Mouse (Mus musculus): ENCODE measurements at regions not wholly inside any gene's neighbourhood (a gene's known extent, or its start where the extent isn't known, plus 50 kb on each side); places are given as distances from the start of the nearest gene placed in this dataset.

DNA sequence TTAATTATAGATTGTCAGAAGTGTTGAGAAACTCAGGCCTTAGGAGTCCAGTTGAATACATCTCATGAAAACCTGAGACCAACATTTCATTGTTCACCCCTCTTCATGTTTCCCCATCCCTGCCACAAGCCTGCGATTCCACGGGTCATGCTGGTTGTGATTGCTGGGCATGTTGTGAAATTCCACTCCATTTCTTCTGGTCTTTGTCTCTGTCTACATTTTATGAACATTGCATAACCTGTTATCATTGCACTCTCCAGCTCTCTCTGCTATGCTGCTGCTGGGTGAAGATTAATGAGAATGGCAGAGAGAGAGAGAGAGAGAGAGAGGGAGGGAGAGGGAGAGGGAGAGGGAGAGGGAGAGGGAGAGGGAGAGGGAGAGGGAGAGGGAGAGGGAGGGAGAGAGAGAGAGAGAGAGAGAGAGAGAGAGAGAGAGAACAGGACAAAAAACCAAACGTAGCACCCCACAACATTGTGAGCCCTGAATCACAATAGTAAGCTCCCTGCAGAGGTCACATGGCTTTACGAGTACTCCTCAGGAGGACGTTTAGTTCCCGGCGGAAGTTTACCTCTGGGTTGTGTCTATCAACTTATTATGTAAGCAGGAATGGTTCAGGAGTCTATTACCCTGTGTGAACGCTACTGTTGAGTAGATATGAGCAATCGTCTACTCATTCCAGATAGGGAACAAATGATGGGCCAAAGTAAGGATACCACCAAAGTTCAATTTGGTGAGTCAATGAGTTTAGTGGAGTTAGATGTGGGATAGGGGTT, 183.5 kb upstream of the Map3k1 start:
- H3K4me3 ChIP-seq (replicated peaks; ENCODE audit: insufficient read depth, low read depth, low read length): no peak overlapping the region
- WGBS: 87% methylated on average over 9 of the region's 9 CpGs
- TF ChIP-seq CTCF (IDR thresholded peaks at IDR 0.05; ENCODE audit: borderline replicate concordance, insufficient read depth, low read depth, low read length) (no peak), POLR2A (IDR thresholded peaks at IDR 0.05; ENCODE audit: borderline replicate concordance, insufficient read depth, low read length) (no peak)

DNA sequence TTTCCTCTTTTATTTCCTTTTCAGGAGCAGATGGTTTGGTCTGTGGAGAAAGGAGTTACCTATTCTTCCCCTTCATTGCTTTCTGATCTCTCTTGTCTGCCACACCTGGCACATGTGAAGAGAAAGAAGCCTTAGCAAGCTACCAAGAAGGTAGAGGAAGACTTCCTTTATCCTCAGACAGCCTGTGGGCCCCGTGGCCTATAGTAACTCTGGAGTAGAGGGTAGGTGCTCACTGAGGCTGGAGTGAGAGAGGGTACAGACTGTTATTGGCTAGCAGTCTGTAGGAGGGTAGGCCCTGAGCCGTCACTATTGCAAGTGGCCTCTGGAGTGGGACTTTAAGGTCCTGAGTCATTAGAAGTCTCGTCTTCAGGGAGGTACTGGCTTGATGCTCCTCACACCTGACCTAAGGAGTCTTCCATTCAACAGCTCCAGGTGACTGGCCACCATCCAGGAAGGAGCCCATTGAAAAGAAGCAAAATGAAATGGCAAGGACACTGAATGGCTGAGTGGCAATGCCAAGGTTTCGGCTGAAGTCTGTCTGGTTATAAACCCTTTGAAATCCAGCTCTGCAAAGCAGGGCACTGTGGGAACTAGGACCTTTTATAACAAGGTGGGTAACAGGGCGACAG, 186.2 kb upstream of the Map3k1 start:
- no peak for TF ChIP-seq POLR2A (IDR thresholded peaks at IDR 0.05; ENCODE audit: borderline replicate concordance, insufficient read depth, low read length)
- TF ChIP-seq CTCF (IDR thresholded peaks at IDR 0.05; ENCODE audit: borderline replicate concordance, insufficient read depth, low read depth, low read length): no peak
- H3K27me3 ChIP-seq (ENCODE audit: control insufficient read depth, insufficient read depth, low read length): no peaks in the 10 kb centered on the region
- DNase-seq: no peak
- no peak overlapping the region for H3K27ac ChIP-seq (ENCODE audit: insufficient read depth, low read length)
- H3K4me3 ChIP-seq (replicated peaks; ENCODE audit: insufficient read depth, low read depth, low read length): no peak overlapping the region
- WGBS: 91% methylated on average over 5 of the region's 5 CpGs
- H3K4me1 ChIP-seq (ENCODE audit: control insufficient read depth, insufficient read depth, low read length): peaks cover 12% of the 10 kb centered on the region

More for the DNA sequence above, 183.5 kb upstream of the Map3k1 start:
- no peak for DNase-seq
- Histone ChIP-seq H3K27me3 (ENCODE audit: control insufficient read depth, insufficient read depth, low read length) (no peaks in the 10 kb centered on the region), H3K27ac (ENCODE audit: insufficient read depth, low read length) (no peak overlapping the region), H3K4me1 (ENCODE audit: control insufficient read depth, insufficient read depth, low read length) (peaks cover 4% of the 10 kb centered on the region; the same call in 1 of the 2 replicates)

DNA sequence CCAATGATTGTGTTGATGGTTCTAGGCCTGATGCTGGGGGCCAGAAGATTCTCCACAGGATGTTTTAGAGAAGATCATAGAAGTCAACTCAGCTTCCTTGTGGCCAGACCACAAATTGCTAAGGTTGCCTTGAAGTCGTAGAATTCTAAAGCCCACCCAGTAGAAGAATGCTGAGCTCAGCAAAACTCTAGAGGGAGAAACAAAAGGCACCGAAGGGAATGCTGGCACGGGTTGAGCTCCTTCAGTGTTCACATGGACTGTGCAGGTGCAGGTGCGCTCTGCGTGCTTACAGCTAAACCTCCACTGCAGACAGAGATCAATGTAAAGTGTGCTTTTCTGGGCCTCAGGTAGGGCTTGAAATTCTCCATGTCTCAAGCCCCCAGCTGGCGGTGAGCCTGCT, 186.9 kb upstream of the Map3k1 start:
- H3K27me3 ChIP-seq (ENCODE audit: control insufficient read depth, insufficient read depth, low read length): no peaks in the 10 kb centered on the region
- no peak overlapping the region for H3K27ac ChIP-seq (ENCODE audit: insufficient read depth, low read length)
- TF ChIP-seq POLR2A (IDR thresholded peaks at IDR 0.05; ENCODE audit: borderline replicate concordance, insufficient read depth, low read length): no peak
- TF ChIP-seq CTCF (IDR thresholded peaks at IDR 0.05; ENCODE audit: borderline replicate concordance, insufficient read depth, low read depth, low read length): no peak
- no peak for DNase-seq
- peaks cover 12% of the 10 kb centered on the region for H3K4me1 ChIP-seq (ENCODE audit: control insufficient read depth, insufficient read depth, low read length)
- no peak overlapping the region for H3K4me3 ChIP-seq (replicated peaks; ENCODE audit: insufficient read depth, low read depth, low read length)
- 89% methylated on average over 6 of the region's 6 CpGs for WGBS

DNA sequence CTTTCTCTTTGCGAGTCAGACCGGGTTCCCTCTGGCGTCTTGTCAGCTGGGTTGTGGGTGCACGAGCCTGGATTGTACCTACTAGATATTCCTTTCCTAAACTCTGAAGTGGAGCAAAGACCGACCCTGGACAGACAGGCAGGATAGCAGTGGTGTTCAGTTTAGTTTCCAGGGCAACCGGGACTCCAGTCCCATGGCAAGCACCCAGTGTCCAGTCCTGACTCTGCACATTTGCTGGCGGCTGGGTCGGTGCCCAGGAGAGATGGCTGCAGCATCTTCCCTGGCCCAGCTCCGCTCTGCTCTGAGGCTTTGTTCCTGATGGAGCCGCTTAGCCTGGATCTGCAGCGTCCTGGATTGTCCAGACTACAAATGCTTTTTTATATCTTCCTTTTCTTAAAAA, 188.1 kb upstream of the Map3k1 start:
- no peak for TF ChIP-seq CTCF (IDR thresholded peaks at IDR 0.05; ENCODE audit: borderline replicate concordance, insufficient read depth, low read depth, low read length)
- TF ChIP-seq POLR2A (IDR thresholded peaks at IDR 0.05; ENCODE audit: borderline replicate concordance, insufficient read depth, low read length): no peak
- H3K4me3 ChIP-seq (replicated peaks; ENCODE audit: insufficient read depth, low read depth, low read length): no peak overlapping the region
- no peaks in the 10 kb centered on the region for H3K27me3 ChIP-seq (ENCODE audit: control insufficient read depth, insufficient read depth, low read length)
- peak; percentile 77 to 86 for DNase-seq
- no peak overlapping the region for H3K27ac ChIP-seq (ENCODE audit: insufficient read depth, low read length)
- 7% methylated on average over 11 of the region's 11 CpGs for WGBS
- H3K4me1 ChIP-seq (ENCODE audit: control insufficient read depth, insufficient read depth, low read length): peaks cover 12% of the 10 kb centered on the region

DNA sequence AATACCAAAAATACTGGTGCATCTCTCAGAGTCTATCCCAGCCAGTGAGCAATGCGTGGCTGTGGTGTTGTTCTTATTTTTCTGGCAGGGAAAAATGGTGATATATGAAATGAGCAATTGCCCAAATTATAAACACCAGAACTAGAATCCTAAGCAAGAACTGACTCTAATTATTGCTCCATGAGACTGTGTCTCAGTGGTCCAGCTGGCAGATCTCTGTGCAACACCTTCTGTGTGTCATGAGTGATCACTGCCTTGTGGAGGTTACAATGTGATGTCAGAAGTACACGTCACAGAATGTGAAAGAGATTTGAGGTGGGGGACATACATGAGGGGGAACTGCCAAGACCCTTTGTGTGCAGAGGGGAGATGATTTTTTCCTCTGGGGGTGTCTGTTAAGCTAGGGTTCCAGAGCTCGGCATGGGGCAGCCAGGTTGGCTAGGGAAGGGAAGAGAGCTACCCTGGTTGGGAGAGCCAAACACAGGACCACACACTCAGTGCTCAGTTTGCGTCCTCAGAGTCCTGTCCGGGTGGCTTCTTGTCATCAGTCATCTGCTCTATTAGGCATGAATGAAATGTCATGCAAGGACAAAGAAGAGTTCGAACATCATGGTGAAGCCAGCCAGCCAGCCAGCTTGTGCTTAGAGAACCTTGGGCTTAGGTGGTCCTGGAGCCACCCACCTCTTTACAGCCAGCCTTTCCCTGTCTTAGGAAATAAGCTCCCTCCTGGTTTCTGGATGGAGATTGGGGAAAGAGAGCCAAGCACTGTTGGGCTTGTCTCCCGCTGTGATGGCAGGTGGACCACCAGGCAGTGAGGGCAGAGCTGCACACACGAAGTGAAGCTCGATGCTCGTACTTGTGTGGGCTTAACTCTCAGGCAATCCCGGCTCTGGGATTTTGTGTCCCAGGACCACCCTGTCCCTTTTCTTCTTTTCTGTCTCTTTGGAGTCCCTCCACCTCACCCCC, 189.5 kb upstream of the Map3k1 start:
- Histone ChIP-seq H3K4me1 (ENCODE audit: control insufficient read depth, insufficient read depth, low read length) (peaks cover 12% of the 10 kb centered on the region), H3K27me3 (ENCODE audit: control insufficient read depth, insufficient read depth, low read length) (no peaks in the 10 kb centered on the region), H3K4me3 (replicated peaks; ENCODE audit: insufficient read depth, low read depth, low read length) (no peak overlapping the region), H3K27ac (ENCODE audit: insufficient read depth, low read length) (no peak overlapping the region)
- TF ChIP-seq CTCF (IDR thresholded peaks at IDR 0.05; ENCODE audit: borderline replicate concordance, insufficient read depth, low read depth, low read length): no peak
- no peak for TF ChIP-seq POLR2A (IDR thresholded peaks at IDR 0.05; ENCODE audit: borderline replicate concordance, insufficient read depth, low read length)
- WGBS: 34% methylated on average over 11 of the region's 11 CpGs
- DNase-seq: peak; percentile 18 to 24

DNA sequence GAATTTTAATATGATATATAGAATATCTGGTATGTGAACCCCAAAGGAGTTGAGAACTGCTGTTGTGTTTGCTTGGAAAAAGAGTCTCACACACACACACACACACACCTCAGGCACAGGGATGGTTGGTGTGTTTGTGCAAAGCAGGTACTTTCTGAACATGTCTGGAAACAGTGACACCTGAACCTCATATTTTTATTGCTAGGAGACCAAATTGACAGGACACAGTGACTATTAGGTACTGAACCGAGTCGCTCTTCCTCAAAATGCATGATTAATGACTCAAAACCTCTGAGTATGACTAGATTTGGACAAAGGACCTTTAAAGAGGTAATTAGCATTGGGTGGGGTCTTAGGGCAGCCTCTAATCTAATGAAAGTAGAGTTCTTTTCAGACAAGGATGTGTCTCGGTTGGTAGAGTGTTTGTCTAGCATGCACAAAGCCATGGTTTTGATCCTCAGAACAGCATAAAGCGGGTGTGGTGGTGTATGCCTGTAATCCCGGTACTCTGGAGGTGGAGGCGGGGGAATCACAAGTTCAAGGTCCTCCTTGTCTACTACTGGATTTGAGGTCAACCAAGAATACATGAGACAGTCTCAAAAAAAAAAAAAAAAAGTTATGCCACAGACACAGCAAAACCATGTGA, 191.0 kb upstream of the Map3k1 start:
- no peaks in the 10 kb centered on the region for H3K27me3 ChIP-seq (ENCODE audit: control insufficient read depth, insufficient read depth, low read length)
- no peak overlapping the region for H3K27ac ChIP-seq (ENCODE audit: insufficient read depth, low read length)
- H3K4me1 ChIP-seq (ENCODE audit: control insufficient read depth, insufficient read depth, low read length): peaks cover 12% of the 10 kb centered on the region
- no peak for DNase-seq
- TF ChIP-seq POLR2A (IDR thresholded peaks at IDR 0.05; ENCODE audit: borderline replicate concordance, insufficient read depth, low read length): no peak
- TF ChIP-seq CTCF (IDR thresholded peaks at IDR 0.05; ENCODE audit: borderline replicate concordance, insufficient read depth, low read depth, low read length): no peak
- H3K4me3 ChIP-seq (replicated peaks; ENCODE audit: insufficient read depth, low read depth, low read length): no peak overlapping the region
- WGBS: 97% methylated on average over 6 of the region's 6 CpGs

DNA sequence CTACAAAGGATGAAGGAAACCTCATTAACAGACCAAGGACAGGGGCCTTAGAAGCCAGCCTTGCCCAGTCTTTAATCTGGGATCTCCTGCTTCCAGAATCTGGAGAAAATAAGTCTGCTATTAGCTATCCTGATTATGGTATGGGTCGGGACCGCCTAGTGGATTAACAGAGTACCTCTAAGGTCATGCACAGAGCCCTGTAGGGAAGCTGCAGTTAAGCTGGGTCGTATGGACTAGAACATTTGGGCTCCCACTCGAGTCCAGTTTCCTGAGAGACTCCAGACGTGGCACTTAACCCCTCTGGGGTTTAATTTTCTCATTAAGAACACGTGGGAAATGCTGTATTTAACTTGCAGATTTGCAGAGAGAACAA, 191.5 kb upstream of the Map3k1 start:
- Histone ChIP-seq H3K27ac (ENCODE audit: insufficient read depth, low read length) (no peak overlapping the region), H3K4me3 (replicated peaks; ENCODE audit: insufficient read depth, low read depth, low read length) (no peak overlapping the region), H3K4me1 (ENCODE audit: control insufficient read depth, insufficient read depth, low read length) (peaks cover 12% of the 10 kb centered on the region), H3K27me3 (ENCODE audit: control insufficient read depth, insufficient read depth, low read length) (no peaks in the 10 kb centered on the region)
- no peak for DNase-seq
- 75% methylated on average over 6 of the region's 6 CpGs for WGBS
- TF ChIP-seq CTCF (IDR thresholded peaks at IDR 0.05; ENCODE audit: borderline replicate concordance, insufficient read depth, low read depth, low read length) (no peak), POLR2A (IDR thresholded peaks at IDR 0.05; ENCODE audit: borderline replicate concordance, insufficient read depth, low read length) (no peak)

All from cerebellum, adult 2 months (tissue).